Mouse (Mus musculus): ENCODE measurements at regions not wholly inside any gene's neighbourhood (a gene's known extent, or its start where the extent isn't known, plus 50 kb on each side); places are given as distances from the start of the nearest gene placed in this dataset.

DNA sequence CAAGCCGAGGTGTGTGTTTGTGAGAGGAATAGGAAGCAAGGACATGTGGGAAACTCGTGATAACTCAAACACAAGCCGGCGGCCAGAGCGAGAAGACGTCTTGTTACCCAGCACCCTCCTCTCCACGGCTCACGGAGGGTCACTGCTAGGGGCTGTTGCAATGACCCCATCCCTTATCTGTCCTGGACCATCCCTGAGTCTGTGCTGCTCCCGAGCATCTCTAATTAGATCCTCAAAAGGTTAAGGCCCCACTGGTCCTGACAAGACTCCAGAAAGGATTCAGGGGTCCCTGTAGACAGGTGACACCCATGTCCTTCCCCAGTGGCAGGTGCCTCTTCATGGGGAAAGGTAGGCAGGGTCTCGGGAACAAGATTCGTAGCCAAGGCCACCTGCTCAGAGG, 212.6 kb downstream of the Gm26897 start:
- DNase-seq (ENCODE audit: low spot score), result no peak

DNA sequence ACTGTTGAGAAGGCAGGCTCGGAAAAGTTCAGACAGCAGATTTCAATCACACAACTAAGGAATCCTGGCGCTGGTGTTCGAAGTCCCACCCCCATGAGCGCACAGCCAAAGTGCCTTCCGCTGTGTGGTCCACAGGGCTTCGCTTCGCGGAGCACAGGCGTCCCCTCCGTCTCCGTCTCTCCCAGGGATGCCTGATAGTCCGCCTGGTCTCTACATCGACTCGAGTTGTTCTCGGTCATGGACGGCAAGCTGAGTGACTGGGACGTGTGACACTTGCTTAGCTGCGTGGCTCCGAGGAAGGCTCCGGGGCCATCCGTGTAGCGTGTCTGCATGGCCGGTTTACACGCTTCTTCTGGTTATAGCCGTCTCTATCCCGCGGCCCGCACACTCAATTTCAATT, 224.0 kb downstream of the Gm26897 start:
- no peak for DNase-seq (ENCODE audit: low spot score)

DNA sequence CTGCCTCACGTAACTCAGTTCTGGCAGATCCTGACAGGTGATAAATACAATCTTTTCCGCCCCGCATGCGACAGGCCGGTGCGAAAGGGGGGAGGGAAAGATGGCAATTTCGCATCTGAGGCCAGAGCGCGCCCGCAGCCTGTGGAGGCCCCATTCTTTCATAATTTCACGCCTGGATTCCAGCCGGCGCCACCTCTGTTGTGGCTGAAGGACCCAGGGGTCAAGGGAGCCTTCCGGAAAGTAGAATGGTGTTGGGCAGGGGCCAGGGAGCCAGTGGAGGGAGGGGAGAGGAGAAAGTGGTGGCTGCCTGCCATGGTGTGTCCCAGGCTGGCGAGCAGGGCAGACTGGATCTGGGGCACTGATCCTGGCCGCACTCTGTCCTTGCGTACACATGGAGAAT, 224.5 kb downstream of the Gm26897 start:
- no peak for DNase-seq (ENCODE audit: low spot score)

DNA sequence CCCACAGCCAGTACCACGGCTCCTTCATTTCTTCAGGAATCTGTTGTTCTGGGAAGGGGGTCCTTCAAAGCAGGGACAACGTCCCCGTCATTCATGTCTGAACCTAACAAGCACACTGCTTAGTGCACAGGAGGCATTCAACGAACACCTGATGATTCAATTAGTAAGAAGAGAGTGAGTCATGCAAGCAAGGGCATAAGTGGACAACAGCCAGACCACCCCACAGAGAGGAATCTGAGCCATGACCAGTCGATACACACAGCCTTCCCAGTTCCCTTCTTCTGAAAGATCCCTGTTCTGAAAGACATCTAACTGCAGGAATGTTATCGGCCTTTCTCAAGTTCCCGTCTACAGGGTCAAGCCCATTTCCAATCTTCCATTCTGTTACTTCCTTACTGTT, 231.6 kb downstream of the Gm26897 start:
- DNase-seq (ENCODE audit: low spot score), result no peak

DNA sequence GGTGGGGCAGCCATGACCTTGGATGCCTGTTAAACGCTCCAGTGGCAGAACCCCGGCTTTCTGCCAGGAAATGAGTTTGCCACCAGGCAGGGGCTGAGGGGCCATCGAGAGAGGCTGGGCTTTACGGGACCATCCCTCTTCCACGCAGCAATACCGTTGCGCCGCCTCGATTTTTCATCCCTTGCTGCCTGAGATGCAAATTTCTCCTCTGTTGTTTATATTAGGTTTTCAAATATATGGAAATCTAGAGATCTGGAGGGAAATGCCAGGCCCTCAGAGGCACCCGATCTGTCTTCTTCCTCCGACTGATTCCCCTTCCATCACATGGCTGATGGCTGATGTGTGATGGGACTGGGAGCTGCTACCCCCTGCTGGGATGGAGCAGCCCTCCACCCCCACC, 234.4 kb downstream of the Gm26897 start:
- no peak for DNase-seq (ENCODE audit: low spot score)

DNA sequence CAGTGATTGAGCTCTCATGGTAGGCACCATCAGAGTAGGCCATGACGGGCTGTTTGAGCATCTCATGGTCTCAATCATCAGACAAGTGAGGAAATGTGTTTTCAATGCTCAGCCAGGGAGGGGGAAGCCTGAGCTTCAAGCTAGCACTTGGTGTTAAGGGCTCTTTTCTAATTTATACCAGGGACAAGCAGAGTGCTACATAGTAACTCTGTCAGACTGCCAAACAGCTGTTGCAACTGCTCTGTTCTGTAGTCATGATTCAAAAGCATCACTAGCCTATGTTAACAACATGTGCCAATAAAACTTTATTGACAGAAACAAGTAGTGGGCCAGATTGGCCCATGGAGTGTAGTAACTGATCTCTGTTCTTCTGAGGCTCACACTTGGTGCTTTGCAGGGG, 235.0 kb downstream of the Gm26897 start:
- no peak for DNase-seq (ENCODE audit: low spot score)

DNA sequence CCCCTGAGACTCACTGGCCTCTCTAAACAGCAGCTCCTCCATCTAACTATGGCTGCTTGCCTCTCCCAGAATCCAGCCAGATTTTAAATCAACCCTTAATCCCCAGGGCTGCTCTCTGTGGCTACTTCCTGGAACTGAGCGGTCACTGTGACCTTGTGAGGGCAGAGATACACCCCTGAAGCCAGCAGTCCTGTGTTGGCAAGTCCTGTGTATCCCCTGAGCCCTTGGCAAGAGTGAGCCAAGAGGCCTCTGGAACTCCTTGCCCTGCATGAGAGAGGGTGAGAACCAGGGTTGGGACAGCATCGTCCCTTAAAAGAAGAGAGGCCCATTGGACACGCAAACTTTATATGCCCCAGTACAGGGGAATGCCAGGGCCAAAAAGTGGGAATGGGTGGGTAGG, 237.5 kb downstream of the Gm26897 start:
- DNase-seq (ENCODE audit: low spot score), result no peak

DNA sequence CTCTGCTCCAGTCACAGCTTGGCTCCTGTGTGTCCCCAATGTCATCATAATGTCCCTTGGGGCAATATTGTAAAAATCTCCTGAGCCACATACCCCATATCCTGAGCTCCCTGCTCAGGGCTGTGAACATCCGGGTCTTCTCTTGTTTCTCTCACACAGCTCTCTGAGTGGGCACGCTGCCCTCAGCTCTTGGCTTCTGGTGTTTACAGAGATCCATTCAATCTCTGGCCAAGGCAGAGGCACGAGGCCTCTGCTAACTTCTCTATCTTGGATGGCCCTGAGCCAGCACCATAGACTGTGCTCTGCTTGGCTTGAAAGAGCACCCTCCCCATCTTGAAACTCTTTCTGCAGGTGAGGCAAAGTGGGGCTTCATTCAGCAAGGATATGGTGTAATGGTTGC, 238.2 kb downstream of the Gm26897 start:
- DNase-seq (ENCODE audit: low spot score), result no peak

DNA sequence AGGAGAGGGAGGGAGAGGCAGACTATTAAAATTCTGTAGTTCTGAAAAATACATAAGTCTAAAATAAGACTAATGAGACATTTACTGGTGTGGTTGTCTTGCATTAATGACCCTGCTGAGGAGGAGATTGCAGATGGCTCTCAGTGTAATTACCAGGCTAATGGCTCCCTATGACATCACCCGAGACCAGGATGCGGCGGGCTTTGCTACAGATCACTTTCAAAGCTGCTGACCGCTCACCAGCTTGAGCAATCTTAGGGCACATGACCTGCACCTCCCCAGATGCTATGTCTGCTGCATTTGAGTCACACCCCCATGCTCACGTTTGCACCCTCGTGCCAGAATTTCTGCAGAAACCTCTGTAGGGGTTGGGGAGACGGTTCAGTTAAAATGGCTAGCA, 242.0 kb downstream of the Gm26897 start:
- DNase-seq (ENCODE audit: low spot score), result no peak

DNA sequence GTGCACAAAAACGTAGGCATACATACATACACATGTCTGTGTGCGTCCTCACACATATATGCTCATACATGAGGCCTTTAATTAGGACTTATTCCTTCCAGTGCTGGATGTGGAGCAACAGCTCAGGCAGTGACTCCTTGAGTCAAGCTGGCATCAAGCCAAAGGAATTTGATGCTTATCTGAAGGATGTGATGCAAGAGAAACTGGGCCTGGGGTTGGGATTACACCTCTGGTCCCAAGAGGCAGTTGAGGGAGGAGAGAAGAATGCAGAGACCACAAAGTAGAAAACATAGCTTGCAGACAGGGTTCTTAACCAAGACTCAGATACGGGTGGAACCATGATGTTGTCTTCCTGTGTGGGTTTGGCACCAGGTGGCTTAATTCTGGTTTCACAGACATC, 245.9 kb downstream of the Gm26897 start:
- peak; percentile 12 for DNase-seq (ENCODE audit: low spot score)

DNA sequence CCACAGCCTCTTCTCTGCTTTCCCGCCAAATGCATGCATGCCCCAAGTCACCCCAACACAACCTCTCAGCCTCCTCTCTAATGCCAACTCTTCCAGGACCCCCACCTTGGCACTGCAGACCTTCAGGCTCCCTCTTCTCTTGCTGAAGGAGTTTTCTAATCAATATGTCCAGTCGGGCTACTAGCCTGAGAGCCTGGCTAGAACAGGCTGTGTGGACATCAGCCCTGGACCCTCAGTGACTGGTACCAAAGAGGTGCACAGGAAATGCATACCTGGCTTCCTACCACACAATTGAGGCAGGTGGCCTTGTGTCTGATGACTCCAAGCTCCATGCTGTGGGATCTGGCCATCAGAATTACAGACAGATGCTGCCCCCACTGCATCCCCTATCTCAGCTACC, 248.4 kb downstream of the Gm26897 start:
- DNase-seq (ENCODE audit: low spot score), result no peak

DNA sequence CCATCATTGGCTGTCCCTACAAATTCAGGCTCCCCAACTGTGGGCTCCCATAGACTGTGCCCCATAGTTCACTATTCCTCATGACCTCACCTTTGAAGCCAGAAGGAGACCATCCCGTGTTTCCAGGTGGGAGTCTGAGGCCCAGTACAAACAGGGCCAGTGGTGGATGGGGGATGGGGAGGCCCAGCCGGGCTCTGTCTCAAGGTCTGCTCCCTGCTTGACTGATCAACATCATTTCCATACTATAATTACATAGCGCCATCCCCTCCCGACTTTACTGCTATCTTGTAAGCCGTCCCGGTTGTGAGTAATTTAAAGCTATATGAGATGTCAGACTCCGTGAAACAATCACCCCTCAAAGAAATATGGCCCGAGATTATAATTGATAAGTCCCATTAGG, 252.3 kb downstream of the Gm26897 start:
- DNase-seq (ENCODE audit: low spot score), result no peak

DNA sequence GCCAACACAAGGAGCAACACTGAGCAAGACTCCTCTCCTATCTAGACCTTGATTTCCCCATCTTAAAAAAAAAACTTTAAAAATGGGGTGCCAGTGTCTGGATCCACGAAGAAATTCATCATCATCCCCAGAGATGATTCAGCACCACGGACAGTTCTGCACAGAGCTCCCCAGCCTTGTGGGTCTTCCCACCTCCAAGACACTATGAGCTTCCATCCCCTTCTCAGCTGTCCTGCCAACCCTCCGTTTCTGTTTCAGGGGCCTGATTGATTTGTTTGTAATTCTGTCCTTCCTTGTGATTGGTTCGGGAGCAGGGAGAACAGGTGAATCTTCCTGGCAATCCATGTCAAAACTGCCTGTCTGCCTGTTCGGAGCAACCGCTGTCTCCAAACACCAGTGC, 253.3 kb downstream of the Gm26897 start:
- no peak for DNase-seq (ENCODE audit: low spot score)

DNA sequence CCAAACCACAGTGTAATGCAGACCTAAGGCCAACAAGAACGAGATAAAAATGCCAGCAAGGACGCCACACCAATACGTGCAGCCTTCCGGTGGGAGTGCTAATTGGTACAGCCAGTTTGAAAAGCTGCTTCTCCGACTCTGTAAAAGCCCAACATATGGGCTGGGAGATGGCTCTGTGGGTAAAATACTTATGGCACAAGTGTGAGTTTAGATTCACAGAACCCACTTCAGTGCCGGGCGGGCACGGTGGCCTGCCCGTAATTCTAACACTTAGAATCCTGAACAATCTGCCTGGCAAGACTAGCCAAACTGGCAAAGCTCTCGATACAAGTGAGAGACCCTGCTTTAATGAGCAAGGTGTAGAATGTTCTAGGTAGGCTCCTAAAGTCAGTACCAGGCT, 258.1 kb downstream of the Gm26897 start:
- no peak for DNase-seq (ENCODE audit: low spot score)

DNA sequence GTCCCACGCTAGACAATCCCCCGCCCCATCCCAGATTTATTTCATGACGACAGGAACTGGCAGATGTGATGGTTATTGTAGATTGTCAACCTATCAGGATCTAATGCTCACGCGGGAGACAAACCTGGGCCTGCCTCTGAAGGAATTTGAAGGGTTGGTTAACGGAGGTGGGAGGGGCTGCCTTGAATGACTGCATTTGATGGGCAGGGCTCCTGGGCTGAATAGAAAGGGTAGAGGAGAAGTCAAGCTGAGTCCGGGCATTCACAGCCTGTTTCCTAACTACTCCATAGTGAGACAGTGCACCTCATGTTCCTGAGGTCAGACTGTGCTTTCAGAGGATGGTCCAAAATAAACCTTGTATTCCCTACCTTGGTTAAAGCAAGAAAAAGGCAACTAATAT, 259.1 kb downstream of the Cryba4 start:
- no peak for DNase-seq (ENCODE audit: low spot score)

DNA sequence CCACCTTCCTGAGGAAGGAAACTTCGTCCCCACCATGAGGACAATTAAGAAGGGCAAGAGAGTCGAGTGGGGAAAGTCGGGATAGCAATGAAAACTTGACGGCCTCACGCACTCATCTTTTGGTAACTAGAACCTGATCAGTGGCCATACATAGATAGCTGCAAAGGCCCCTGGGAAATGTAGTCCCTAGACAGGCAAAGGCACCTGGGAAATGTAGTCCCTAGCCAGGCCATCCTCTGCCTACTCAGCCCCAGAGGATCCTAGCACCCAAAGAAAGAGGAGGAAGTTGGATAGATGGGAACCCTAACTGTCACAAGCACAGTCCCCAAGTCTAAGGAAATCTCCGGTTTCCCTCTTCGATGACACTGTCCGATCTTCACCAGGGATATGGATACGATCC, 258.4 kb downstream of the Cryba4 start:
- no peak for DNase-seq (ENCODE audit: low spot score)

DNA sequence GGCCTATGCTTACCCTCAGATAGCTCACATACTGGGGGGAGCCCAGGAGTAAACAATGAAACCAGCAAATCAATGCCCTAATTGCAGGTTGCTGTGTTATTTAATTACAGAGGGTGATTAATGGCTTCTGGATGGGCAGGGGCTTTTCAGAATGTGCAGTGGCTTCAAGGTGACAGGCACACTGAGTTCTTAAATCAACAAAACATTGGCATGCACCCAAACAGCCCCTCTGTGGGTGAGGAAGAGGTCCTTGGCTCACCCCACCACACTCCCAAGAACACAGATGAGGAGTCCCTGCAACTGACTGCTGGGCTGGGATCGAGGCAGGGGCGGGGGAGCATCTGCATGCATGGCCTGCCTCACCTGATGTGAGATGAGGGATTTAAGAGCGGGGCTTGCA, 255.5 kb downstream of the Cryba4 start:
- DNase-seq (ENCODE audit: low spot score), result no peak

DNA sequence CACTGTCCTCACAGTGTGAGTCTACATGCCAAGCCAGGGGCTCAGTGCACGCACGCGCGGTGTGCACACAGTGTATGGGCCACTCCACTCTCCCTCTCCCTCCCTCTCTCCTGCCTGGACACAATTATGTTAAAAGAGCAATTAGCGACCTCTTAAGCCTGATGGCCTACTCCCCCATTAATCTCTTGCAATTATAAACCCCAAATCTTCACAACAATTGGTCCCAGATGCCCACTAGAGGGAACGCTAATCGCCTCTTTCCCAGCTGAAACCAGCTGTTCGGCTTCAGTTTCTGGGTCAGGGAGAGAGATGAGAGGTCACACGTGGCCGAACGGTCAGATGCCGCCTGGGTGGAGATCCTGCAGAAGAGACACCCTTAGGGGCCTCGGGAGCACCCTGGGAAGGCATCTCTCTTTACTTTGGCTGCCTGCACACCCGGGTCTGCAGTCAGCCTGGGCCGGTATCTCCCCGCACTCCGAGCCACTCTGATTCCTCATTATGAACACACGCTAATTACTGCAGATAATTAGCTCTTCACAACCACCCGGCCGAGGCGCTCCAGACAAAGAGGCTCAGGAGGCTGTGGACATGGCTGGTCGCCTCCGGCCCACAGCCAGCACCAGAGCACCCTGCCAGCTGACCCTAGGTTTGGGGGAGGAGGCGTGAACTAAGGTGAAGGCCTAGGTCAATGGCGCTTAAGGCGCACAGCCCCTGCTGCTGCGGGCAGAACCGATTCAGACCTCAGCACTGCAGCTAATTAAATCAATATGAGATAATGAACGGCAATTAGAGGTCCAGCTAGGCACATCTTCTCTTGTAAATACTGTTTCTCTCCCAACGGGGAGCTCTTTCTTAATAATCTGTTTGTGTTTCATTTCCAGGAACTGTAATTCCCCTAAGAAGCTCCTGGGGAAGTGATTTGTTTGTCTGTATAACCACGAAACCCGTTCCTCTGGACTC, 250.3 kb downstream of the Cryba4 start:
- no peak for DNase-seq (ENCODE audit: low spot score)

DNA sequence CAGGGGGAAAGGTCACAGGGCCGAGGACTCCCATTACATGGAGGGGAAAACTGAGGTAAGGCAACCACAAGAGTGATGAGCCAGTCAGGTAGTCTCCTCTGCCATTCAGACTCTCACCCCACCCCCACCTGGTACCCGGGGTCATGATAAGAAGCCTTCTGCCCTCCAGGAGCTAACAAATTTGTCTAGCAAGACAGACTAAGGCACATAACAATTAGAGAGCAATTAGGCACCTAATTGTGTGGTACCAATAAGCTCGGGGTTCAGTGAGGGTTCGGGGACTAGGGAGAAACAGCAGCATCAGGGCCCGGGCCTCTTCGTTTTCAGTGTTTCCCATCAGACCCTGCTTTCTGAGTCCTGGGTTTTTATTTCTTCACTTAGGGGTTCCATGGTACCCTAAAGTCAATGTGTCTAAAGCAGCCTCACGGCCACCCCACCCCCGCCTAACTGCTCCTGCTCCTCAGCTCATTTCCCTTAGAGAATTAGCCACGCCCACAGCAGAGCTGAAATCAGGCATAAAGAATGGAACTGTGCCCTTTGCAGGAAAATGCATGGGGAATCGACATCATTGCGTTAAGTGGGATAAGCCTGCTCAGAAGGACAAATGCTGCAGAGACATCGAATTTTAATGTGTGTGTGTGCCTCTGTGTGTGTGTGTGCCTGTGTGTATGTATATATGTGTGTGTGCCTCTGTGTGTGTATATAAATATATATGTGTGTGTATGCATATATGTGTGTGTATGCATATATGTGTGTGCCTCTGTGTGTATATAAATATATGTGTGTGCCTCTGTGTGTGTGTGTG, 249.3 kb downstream of the Cryba4 start:
- DNase-seq (ENCODE audit: low spot score), result no peak

DNA sequence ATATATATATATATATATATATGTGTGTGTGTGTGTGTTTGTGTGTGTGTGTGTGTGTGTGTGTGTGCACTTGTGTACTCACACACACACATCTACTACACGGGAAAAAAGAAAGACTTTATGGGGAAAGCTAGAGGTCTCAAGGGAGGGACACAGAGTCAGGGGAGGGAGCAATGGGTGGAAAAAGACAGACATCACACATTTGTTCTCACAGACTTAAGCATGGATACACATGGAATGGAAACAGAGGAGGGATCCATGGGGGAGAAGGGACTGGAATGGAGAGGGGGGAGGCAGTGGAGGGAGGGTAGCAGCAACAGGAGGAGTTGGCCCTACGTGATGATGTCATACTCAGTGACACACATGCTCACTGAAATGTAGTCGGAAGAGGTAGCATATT, 248.3 kb downstream of the Cryba4 start:
- DNase-seq (ENCODE audit: low spot score), result no peak

DNA sequence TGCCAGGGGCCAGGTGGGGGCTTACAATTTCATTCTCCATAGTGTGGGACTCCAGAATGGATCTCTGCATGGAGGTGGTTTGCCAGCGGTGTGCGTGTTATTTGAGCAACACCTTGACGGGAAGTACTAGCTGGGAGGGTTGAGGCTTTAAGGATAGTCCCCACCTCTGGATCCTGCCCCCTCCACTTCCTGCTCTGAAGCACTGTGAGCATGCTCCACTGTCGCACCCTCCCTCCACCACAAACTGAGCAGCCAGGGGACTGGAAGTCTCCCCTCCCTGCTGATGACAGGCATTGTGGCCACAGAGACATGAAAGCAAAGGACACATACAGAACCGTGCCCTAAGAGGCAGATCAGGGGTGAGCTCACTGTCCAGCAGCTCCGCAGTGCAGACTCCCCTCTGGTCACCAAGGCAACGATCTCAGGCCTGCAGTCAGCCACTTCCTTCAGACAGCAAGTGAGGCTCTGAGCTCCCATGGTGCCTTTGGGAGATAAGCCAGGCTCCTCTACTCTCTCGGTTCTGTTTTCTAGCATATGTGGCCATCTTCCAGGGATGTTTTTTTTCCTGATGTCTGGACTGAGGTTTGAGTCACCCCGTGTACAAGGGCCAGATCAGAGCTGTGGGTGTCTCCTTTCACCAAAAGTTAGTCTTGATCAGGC, 239.7 kb downstream of the Cryba4 start:
- peak; percentile 13 for DNase-seq (ENCODE audit: low spot score)

DNA sequence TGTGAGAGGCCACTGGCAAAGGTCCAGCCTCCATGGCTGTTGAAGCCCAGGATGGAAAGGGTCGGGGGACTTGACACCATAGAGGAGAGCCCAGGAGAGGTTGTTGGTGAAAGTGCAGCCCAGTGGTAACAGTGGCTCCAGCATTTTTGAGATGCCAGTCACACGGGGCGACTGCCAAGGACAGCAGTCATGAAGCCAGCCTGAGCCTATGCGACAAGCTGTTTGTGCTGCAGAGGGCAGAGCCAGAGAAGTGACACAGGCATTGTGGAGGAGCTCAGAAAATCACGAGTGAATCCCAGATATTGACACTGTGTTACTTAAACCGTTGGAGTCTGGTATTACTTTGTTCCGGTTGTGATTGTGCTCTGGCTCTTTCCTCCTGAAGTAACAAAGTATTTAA, 233.4 kb downstream of the Cryba4 start:
- no peak for DNase-seq (ENCODE audit: low spot score)

DNA sequence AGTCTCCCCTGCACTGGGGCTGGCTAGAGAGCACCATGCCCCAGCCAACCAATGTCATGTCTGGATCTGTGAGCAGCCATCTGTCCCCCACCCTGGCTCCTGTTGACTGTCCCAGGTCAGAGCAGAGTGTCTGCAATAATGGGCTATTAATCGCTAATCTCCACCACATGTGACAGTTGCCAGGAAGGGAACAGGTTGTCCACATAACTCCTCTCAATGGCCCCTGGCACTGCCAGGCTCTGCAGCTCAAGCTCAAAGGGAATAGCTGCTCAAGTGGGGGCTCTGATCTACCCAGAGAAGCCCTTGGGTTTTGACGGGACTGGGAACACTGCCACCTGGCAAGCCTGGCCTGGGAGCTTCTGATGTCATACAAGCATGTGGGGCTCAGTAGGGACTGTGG, 231.4 kb downstream of the Cryba4 start:
- DNase-seq (ENCODE audit: low spot score), result no peak
